Mouse (Mus musculus): ENCODE data around the gene Cbln4.

- TF ChIP-seq CTCF (IDR thresholded peaks at IDR 0.05; ENCODE audit: control insufficient read depth, insufficient read depth, insufficient replicate concordance, low read depth, low read length): no peak
- TF ChIP-seq POLR2A (IDR thresholded peaks at IDR 0.05; ENCODE audit: control insufficient read depth, low read depth, low read length): no peak
Observed at GRCm38 (mm10) chr2:172042607-172043234, 545 bp downstream of the Cbln4 start.

Data from testis, adult 2 months (tissue).